Mouse (Mus musculus): ENCODE measurements around the gene Maml2.

GRCm38 (mm10) chr9:13558811-13559372 is 261.1 kb downstream of the Maml2 start:
- TF ChIP-seq GATA1 (IDR thresholded peaks at IDR 0.05; ENCODE audit: low read length) (no peak), TAL1 (IDR thresholded peaks at IDR 0.05; ENCODE audit: low read length) (no peak)
